Mouse (Mus musculus) small intestine, adult 10 weeks (tissue): Measurements from ENCODE around the gene Olfr1303. TPM values are rescaled to one million over a fixed set of nuclear protein-coding genes. Genes with fewer than 3 reads are reported as not detected.

Experiments used
- polyA plus RNA-seq: library from polyadenylated mRNA; stranded (reverse); fragments of 350-450 nt; fragmentation: Illumina TruSeq; extraction: RNeasy Lipid Tissue Mini Kit (QIAGEN cat#74804); gene quantifications from one replicate; pipeline ENCODE4 v1.2.3, GENCODE M21; 2014; ENCODE audit warnings: low replicate concordance

Gene Olfr1303
- not detected for polyA plus RNA-seq

GRCm38 (mm10) chr2:111820240-111820639 is at the start of gene Olfr1303:
Olfr1303 (minus strand) TSS chr2:111820340.

GRCm38 (mm10) chr2:111777129-111777528 is 43.0 kb downstream of the Olfr1303 start, which contains the start of gene Olfr1302:
Olfr1302 (plus strand) TSS chr2:111777429.

Other genes starting within 250 kb of the Olfr1303 start
- gene Olfr1297, start 193.8 kb downstream of the Olfr1303 start, polyA plus RNA-seq = not detected
- not detected for gene Olfr1298, start 171.1 kb downstream of the Olfr1303 start, polyA plus RNA-seq
- not detected for gene Olfr1299, start 158.9 kb downstream of the Olfr1303 start, polyA plus RNA-seq
- gene Olfr1301, start 69.3 kb downstream of the Olfr1303 start, polyA plus RNA-seq = not detected
- gene Olfr1302, start 42.9 kb downstream of the Olfr1303 start, polyA plus RNA-seq = not detected
- gene Olfr1305, start 56.8 kb upstream of the Olfr1303 start, polyA plus RNA-seq = not detected
- not detected for gene Olfr1306, start 95.9 kb upstream of the Olfr1303 start, polyA plus RNA-seq
- not detected for gene Olfr1307, start 129.1 kb upstream of the Olfr1303 start, polyA plus RNA-seq
- not detected for gene Olfr1308, start 144.6 kb upstream of the Olfr1303 start, polyA plus RNA-seq
- gene Olfr1309, start 169.9 kb upstream of the Olfr1303 start, polyA plus RNA-seq = not detected
- not detected for gene Olfr1310, start 192.4 kb upstream of the Olfr1303 start, polyA plus RNA-seq
- not detected for gene Olfr1311, start 204.1 kb upstream of the Olfr1303 start, polyA plus RNA-seq
- gene Olfr1312, start 229.9 kb upstream of the Olfr1303 start, polyA plus RNA-seq = not detected